Mouse (Mus musculus) midbrain, embryonic 12.5 days (tissue): Measurements from ENCODE around the gene Mettl5. TPM values are rescaled to one million over a fixed set of nuclear protein-coding genes. Genes with fewer than 3 reads are reported as not detected.
A peak's percentile ranks its signal among the peaks of the same experiment; 100 is the strongest.

Experiments
- ATAC-seq: fragments of 200-750 bp; cut with Nextera tagmentation; 2 replicates; pipeline ENCODE4 v1.8.0; 2017; ENCODE audit warnings: low read depth, moderate TSS enrichment, moderate library complexity; ENCODE audit not compliant: low FRiP score
- H3K27ac ChIP-seq: fragments of 300-500 bp; sonication (generic); replicated peaks from 2 replicates; pipeline ENCODE4 v1.5.1; 2016; ENCODE audit warnings: mild to moderate bottlenecking
- H3K27me3 ChIP-seq: fragments of 300-500 bp; sonication (generic); 2 replicates; pipeline ENCODE4 v1.6.1; 2016; ENCODE audit warnings: mild to moderate bottlenecking
- H3K36me3 ChIP-seq: fragments of 300-500 bp; sonication (generic); 2 replicates; pipeline ENCODE4 v1.6.1; 2016
- H3K4me1 ChIP-seq: fragments of 300-500 bp; sonication (generic); 2 replicates; pipeline ENCODE4 v1.6.1; 2016
- H3K4me2 ChIP-seq: fragments of 300-500 bp; sonication (generic); replicated peaks from 2 replicates; pipeline ENCODE4 v1.6.1; 2016; ENCODE audit warnings: mild to moderate bottlenecking, moderate library complexity
- H3K4me3 ChIP-seq: fragments of 300-500 bp; sonication (generic); 2 replicates; pipeline ENCODE4 v1.5.1; 2016; ENCODE audit warnings: mild to moderate bottlenecking
- H3K9ac ChIP-seq: fragments of 300-500 bp; sonication (generic); replicated peaks from 2 replicates; pipeline ENCODE4 v1.6.1; 2016; ENCODE audit warnings: mild to moderate bottlenecking, moderate library complexity
- H3K9me3 ChIP-seq: fragments of 300-500 bp; sonication (generic); 2 replicates; pipeline ENCODE4 v1.6.1; 2016; ENCODE audit warnings: mild to moderate bottlenecking
- WGBS: fragments of 180-500 bp; shearing (Covaris S2); methylation state at CpG from one replicate; pipeline ENCODE4 v1.1.7; 2016; 5-methylcytosine and 5-hydroxymethylcytosine counted together
- polyA plus RNA-seq: library from polyadenylated mRNA; unstranded; fragments of >200 nt; fragmentation: Nextera tagmentation; extraction: Ambion mirVana; gene quantifications from 2 replicates; pipeline ENCODE4 v1.2.1, GENCODE M21; 2016

Gene Mettl5
- polyA plus RNA-seq, 1 experiment from 2014 or later: 39.7 TPM

DNA sequence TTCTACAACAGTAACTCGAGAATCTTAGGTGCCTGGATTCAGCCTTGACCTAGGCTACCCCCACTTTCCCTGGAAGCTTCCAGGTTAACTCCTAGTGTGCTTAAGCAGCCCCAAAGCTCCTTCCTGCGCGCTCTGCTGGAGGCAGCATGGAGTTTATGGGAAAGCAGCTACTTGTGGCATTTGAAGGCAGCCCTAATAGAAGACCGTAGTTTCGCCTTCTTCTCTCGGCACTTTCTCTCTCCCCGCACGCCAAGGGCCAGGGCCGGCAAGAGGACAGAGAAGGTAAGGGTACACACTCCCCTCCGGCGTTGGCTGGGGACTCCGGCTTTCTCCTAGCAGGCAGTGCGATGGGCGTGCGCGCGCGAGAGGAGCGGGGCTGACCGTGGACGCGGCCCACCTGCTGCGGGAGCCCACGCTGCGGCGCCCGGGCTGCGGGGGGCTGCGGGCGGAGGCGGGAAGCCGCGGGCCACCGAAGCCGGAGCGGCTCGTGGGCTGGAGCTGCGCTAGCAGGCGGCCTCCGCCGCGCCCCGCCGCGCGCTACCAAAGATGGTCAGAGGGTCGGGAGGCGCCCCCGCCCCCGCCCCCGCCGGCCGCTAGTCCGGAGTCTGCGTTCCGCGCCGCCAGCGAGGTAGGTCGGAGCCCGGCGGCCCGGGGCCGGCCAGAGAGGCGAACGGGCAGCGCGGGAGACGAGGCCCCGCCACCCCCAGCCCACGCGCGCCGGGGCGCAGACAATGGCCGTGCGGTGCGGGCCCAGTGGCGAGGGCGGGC lies 62.9 kb downstream of the Mettl5 start:
- no peaks in the 10 kb centered on the region for H3K27me3 ChIP-seq
- H3K36me3 ChIP-seq: no peaks in the 10 kb centered on the region
- peak overlapping the region; percentile 79 for H3K4me2 ChIP-seq
- under 1% methylated on average over 47 of the region's 80 CpGs for WGBS
- peak overlapping the region; percentile 91 for H3K9ac ChIP-seq
- peak overlapping the region; percentile 77 for H3K4me3 ChIP-seq
- no peaks in the 10 kb centered on the region for H3K9me3 ChIP-seq
- ATAC-seq: peak; percentile 79
- H3K4me1 ChIP-seq: peaks cover 23% of the 10 kb centered on the region
- peak overlapping the region; percentile 94 for H3K27ac ChIP-seq

DNA sequence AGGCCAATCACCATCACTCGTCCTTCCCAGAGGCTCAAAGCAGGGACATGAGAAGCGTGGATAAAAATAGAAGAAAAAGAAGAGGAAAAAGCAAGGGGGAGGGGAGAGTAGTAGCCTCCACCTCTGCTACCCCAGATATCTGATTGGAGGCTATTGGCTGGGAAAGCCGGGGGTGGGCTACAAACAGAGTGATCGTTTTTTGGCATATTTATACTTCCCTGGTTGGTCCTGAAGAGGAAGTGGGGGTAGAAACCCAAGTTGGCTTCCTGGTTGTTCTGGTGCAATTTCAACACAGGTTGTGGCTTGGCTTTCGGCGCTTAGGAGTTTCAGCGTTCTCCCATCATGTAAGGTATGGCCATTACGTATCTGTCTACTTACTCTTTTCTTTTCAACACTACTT lies 63.7 kb downstream of the Mettl5 start, which contains the start of gene Klhl23:
TSS of gene Klhl23 (plus strand) at position 234 of the 400 bp plus-strand sequence.
- H3K4me1 ChIP-seq: peaks cover 23% of the 10 kb centered on the region
- 24% methylated on average over 8 of the region's 8 CpGs for WGBS

More for the DNA sequence above, 63.7 kb downstream of the Mettl5 start, which contains the start of gene Klhl23:
- H3K36me3 ChIP-seq: no peaks in the 10 kb centered on the region
- H3K4me3 ChIP-seq: peak within 1 kb of the TSS; percentile 77
- no peak for ATAC-seq
- H3K4me2 ChIP-seq: peak within 1 kb of the TSS; percentile 79
- H3K9me3 ChIP-seq: no peaks in the 10 kb centered on the region
- peak within 1 kb of the TSS; percentile 94 for H3K27ac ChIP-seq
- no peaks in the 10 kb centered on the region for H3K27me3 ChIP-seq
- H3K9ac ChIP-seq: peak within 1 kb of the TSS; percentile 91

Other genes with a start within 250 kb of the Mettl5 start
- gene Bbs5, start 238.4 kb downstream of the Mettl5 start, polyA plus RNA-seq: 18.6 and 21.1 TPM in 2 replicates
- 0.27 and 0.34 TPM in 2 replicates for gene Klhl41, start 215.5 kb downstream of the Mettl5 start, polyA plus RNA-seq
- 16.2 and 18.2 TPM in 2 replicates for gene Fastkd1, start 172.1 kb downstream of the Mettl5 start, polyA plus RNA-seq
- gene Ppig, start 163.1 kb downstream of the Mettl5 start, polyA plus RNA-seq: 146 and 151 TPM in 2 replicates
- gene Ccdc173, start 96.0 kb downstream of the Mettl5 start, polyA plus RNA-seq: 4.8 and 5.1 TPM in 2 replicates
- gene Phospho2, start 96.0 kb downstream of the Mettl5 start, polyA plus RNA-seq: 33.9 and 36.2 TPM in 2 replicates
- 41.0 and 51.6 TPM in 2 replicates for gene Klhl23, start 63.7 kb downstream of the Mettl5 start, polyA plus RNA-seq
- gene Ssb, start 24.1 kb downstream of the Mettl5 start, polyA plus RNA-seq: 379 and 421 TPM in 2 replicates
- 24.3 and 24.8 TPM in 2 replicates for gene Ubr3, start 11.6 kb upstream of the Mettl5 start, polyA plus RNA-seq
- 0.13 TPM in 1 of 2 replicates, not detected in the other for gene Myo3b, start 153.5 kb upstream of the Mettl5 start, polyA plus RNA-seq